In the genomic region with DNA sequence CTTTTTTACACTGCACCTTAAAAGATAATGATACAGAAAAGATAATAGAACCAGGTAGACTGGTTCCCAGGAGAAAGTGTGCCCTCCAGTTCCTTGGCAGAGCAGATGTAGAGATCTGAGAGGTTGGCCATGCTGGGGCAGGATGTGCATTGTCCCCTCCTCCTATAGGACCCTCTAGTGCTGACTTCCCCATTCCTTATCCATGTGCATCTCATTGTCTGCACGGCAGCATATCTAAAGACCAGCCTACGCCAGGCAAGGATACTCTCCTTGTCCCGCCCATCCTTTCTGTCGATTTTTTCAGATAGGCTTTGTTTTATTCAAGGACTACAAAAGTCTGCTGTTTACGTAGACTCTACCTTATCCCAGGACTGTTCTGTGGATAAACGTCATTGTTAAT, we compare ENCODE assay signal across 22 mouse cellular contexts. TPM values are rescaled to one million over a fixed set of nuclear protein-coding genes. Genes with fewer than 3 reads are reported as not detected.
DNase-seq lines count a peak whose midpoint lies in the region; ATAC-seq and TF ChIP-seq lines count a peak whose summit lies in the region.
"Had no signal": no experiment of that assay in that cellular context is flagged by ENCODE, and none has a peak within 500 bp of the region (broad histone marks: within the 10 kb centered on the region; RNA-seq: fewer than 3 reads in every experiment).

No protein-coding gene starts in this region.

- H3K4me1 ChIP-seq in heart, embryonic 10.5 days: no peaks in the 10 kb centered on the region
- peaks cover 8% of the 10 kb centered on the region for H3K4me1 ChIP-seq in G1E (ENCODE audit: insufficient read depth, low read depth, low read length)
- peaks cover 18 to 22% of the 10 kb centered on the region in 2 experiments for H3K4me1 ChIP-seq in MEL (ENCODE audit: control insufficient read depth in 1 of 2, insufficient read depth in 2 of 2, low read length in 2 of 2)

- no peak overlapping the region for H3K9ac ChIP-seq in MEL (ENCODE audit: control insufficient read depth, low read depth, low read length, poor library complexity, severe bottlenecking)

- H3K4me3 ChIP-seq in heart, embryonic 10.5 days: no peak overlapping the region
- H3K4me3 ChIP-seq in G1E (ENCODE audit: low read depth, low read length) (no peak overlapping the region), MEL (ENCODE audit: control insufficient read depth in 1 of 2, insufficient read depth in 1 of 2, low read depth in 2 of 2, low read length in 2 of 2) (no peak overlapping the region)

- H3K36me3 ChIP-seq in heart, embryonic 10.5 days: peaks cover 54% of the 10 kb centered on the region
- H3K36me3 ChIP-seq in G1E (replicated peaks) (peaks cover 96% of the 10 kb centered on the region), MEL (ENCODE audit: control insufficient read depth in 1 of 2, insufficient read depth in 2 of 2, low read length in 2 of 2) (peaks cover 9 to 26% of the 10 kb centered on the region in 2 experiments)

- TF ChIP-seq CTCF in G1E (IDR thresholded peaks at IDR 0.05; ENCODE audit: low read depth, low read length): no peak
- no peak for TF ChIP-seq CTCF in MEL (IDR thresholded peaks at IDR 0.05 in 2 of 3, conservative IDR thresholded peaks at IDR 0.05 in 1 of 3; ENCODE audit: control insufficient read depth in 1 of 3, insufficient read depth in 1 of 3, low read depth in 2 of 3, low read length in 3 of 3, poor library complexity in 1 of 3, severe bottlenecking in 1 of 3)

- WGBS in heart, embryonic 10.5 days: 84% methylated on average over 6 of the region's 6 CpGs

- no peak for TF ChIP-seq RAD21 in MEL (IDR thresholded peaks at IDR 0.05; ENCODE audit: low read depth, low read length)

- peak; percentile 31; the same call in 1 of the 2 replicates for ATAC-seq in G1E (ENCODE audit: extremely low read depth, insufficient number of reproducible peaks, low FRiP score, poor library complexity, severe bottlenecking)
- ATAC-seq: activated CD4-positive, CD25-positive, alpha-beta regulatory T cell, adult 4 months; CD4-positive, CD25-positive, alpha-beta regulatory T cell, adult 4 months; Patski had no signal

- TF ChIP-seq EP300 in MEL (IDR thresholded peaks at IDR 0.05; ENCODE audit: low read depth in 1 of 2, low read length in 2 of 2): peak; percentile 66 to 88

- DNase-seq in heart, adult 11 months: peak; percentile 36
- no peak for DNase-seq in heart, embryonic 10.5 days (ENCODE audit: low spot score)
- DNase-seq in G1E (ENCODE audit: low spot score) (no peak), MEL (ENCODE audit: low read depth, low spot score) (peak; percentile 69)
- no peak for DNase-seq in spleen, postnatal 36 days (ENCODE audit: low spot score in 2 of 2)
- no peak for DNase-seq in kidney, postnatal 36 days
- DNase-seq: adrenal gland, adult 2 months; adrenal gland, adult 8-10 months; adrenal gland, postnatal 10 days; adrenal gland, postnatal 14 days; adrenal gland, postnatal 25 days; adrenal gland, postnatal 36 days; B cell, adult 2 months; cerebellum, adult 11 months; cerebellum, adult 11-12 months; cerebellum, adult 18-20 months; cerebellum, adult 2 months; cerebellum, adult 8-10 months had no signal

- H3K27ac ChIP-seq in heart, embryonic 10.5 days: no peak overlapping the region
- H3K27ac ChIP-seq in MEL (ENCODE audit: control insufficient read depth, low read depth, low read length): peak overlapping the region; percentile 39; the same call in 1 of the 2 replicates

- TF ChIP-seq POLR2A in MEL (IDR thresholded peaks at IDR 0.05; ENCODE audit: control insufficient read depth in 1 of 2, insufficient read depth in 1 of 2, low read depth in 1 of 2, low read length in 2 of 2, poor library complexity in 1 of 2): no peak

- H3K9me3 ChIP-seq in heart, embryonic 10.5 days: no peaks in the 10 kb centered on the region
- no peaks in the 10 kb centered on the region for H3K9me3 ChIP-seq in G1E (replicated peaks)
- H3K9me3 ChIP-seq in MEL (replicated peaks; ENCODE audit: insufficient read depth, low read length): no peaks in the 10 kb centered on the region

- no peaks in the 10 kb centered on the region for H3K27me3 ChIP-seq in heart, embryonic 10.5 days (ENCODE audit: insufficient read depth, poor library complexity, severe bottlenecking)
- no peaks in the 10 kb centered on the region for H3K27me3 ChIP-seq in G1E (ENCODE audit: insufficient read depth, low read length)
- no peaks in the 10 kb centered on the region for H3K27me3 ChIP-seq in MEL (ENCODE audit: control insufficient read depth in 1 of 2, insufficient read depth in 2 of 2, low read length in 2 of 2)
- H3K27me3 ChIP-seq: CH12.LX, Patski had no signal

- no peaks in the 10 kb centered on the region for H3K79me2 ChIP-seq in MEL (ENCODE audit: control insufficient read depth, insufficient read depth, low read length, poor library complexity)

TF ChIP-seq in MEL, 35 proteins besides CTCF, POLR2A, EP300 and RAD21:
- TF ChIP-seq MXI1 (IDR thresholded peaks at IDR 0.05; ENCODE audit: low read depth, low read length): 0 out of 2 replicates have a peak, but pooled peaks have one; percentile 7
- 0 out of 2 replicates have a peak, but pooled peaks have one; percentile 11 for TF ChIP-seq MEF2A (IDR thresholded peaks at IDR 0.05; ENCODE audit: extremely low read depth, insufficient replicate concordance, low read depth, low read length, poor library complexity, severe bottlenecking)
- TF ChIP-seq RCOR1 (IDR thresholded peaks at IDR 0.05; ENCODE audit: low read depth, low read length): peak; percentile 61
- TF ChIP-seq JUND (IDR thresholded peaks at IDR 0.05; ENCODE audit: low read depth, low read length): no peak
- TF ChIP-seq TCF12 (IDR thresholded peaks at IDR 0.05; ENCODE audit: low read depth, low read length): peak; percentile 66
- TF ChIP-seq ZC3H11A (IDR thresholded peaks at IDR 0.05; ENCODE audit: low read depth, low read length): no peak
- TF ChIP-seq TBP (IDR thresholded peaks at IDR 0.05; ENCODE audit: low read depth, low read length): no peak
- no peak for TF ChIP-seq KAT2A (conservative IDR thresholded peaks at IDR 0.05; ENCODE audit: low read depth, low read length)
- 0 out of 2 replicates have a peak, but pooled peaks have one; percentile 8 for TF ChIP-seq ZNF384 (IDR thresholded peaks at IDR 0.05; ENCODE audit: low read depth, low read length)
- no peak for TF ChIP-seq CHD1 (IDR thresholded peaks at IDR 0.05; ENCODE audit: low read depth, low read length)
- TF ChIP-seq USF2 (IDR thresholded peaks at IDR 0.05; ENCODE audit: borderline replicate concordance in 1 of 2, insufficient read depth in 1 of 2, low read depth in 1 of 2, low read length in 2 of 2): no peak
- TF ChIP-seq ZMIZ1 (IDR thresholded peaks at IDR 0.05; ENCODE audit: low read depth, low read length): no peak
- TF ChIP-seq MAZ (IDR thresholded peaks at IDR 0.05; ENCODE audit: low read depth, low read length): no peak
- TF ChIP-seq MAFK (IDR thresholded peaks at IDR 0.05; ENCODE audit: borderline replicate concordance, low read depth, low read length): no peak
- no peak for TF ChIP-seq UBTF (IDR thresholded peaks at IDR 0.05; ENCODE audit: borderline replicate concordance, insufficient read depth, low read depth, low read length)
- TF ChIP-seq E2F4 (IDR thresholded peaks at IDR 0.05; ENCODE audit: borderline replicate concordance, low read depth, low read length): no peak
- TF ChIP-seq ETS1 (IDR thresholded peaks at IDR 0.05; ENCODE audit: low read depth, low read length): peak; percentile 42; the same call in 1 of the 2 replicates
- TF ChIP-seq SMC3 (IDR thresholded peaks at IDR 0.05; ENCODE audit: low read depth, low read length): no peak
- TF ChIP-seq BHLHE40 (IDR thresholded peaks at IDR 0.05; ENCODE audit: borderline replicate concordance, low read depth, low read length): no peak
- TF ChIP-seq GATA1 (IDR thresholded peaks at IDR 0.05; ENCODE audit: low read depth, low read length): peak; percentile 84
- no peak for TF ChIP-seq NELFE (IDR thresholded peaks at IDR 0.05; ENCODE audit: low read depth, low read length)
- TF ChIP-seq MYC (IDR thresholded peaks at IDR 0.05; ENCODE audit: low read depth, low read length): peak; percentile 51; the same call in 1 of the 2 replicates
- TF ChIP-seq CHD2 (IDR thresholded peaks at IDR 0.05; ENCODE audit: low read length): no peak
- TF ChIP-seq MYB (IDR thresholded peaks at IDR 0.05; ENCODE audit: low read depth, low read length): no peak
- no peak for TF ChIP-seq POLR2AphosphoS5 (IDR thresholded peaks at IDR 0.05; ENCODE audit: borderline replicate concordance, low read depth, low read length)
- TF ChIP-seq POLR2AphosphoS2 (IDR thresholded peaks at IDR 0.05; ENCODE audit: low read length): no peak
- no peak for TF ChIP-seq MAX (IDR thresholded peaks at IDR 0.05; ENCODE audit: low read length)
- peak; percentile 29; the same call in 1 of the 2 replicates for TF ChIP-seq ELF1 (IDR thresholded peaks at IDR 0.05; ENCODE audit: low read depth, low read length)
- TF ChIP-seq HCFC1 (IDR thresholded peaks at IDR 0.05; ENCODE audit: low read depth, low read length): no peak
- no peak for TF ChIP-seq ZKSCAN1 (IDR thresholded peaks at IDR 0.05; ENCODE audit: low read depth, low read length)
- TF ChIP-seq NRF1 (IDR thresholded peaks at IDR 0.05; ENCODE audit: insufficient read depth, low read depth, low read length, poor library complexity, severe bottlenecking): no peak
- no peak for TF ChIP-seq USF1 (IDR thresholded peaks at IDR 0.05; ENCODE audit: low read depth, low read length)
- TF ChIP-seq GABPA (IDR thresholded peaks at IDR 0.05; ENCODE audit: low read depth, low read length): no peak
- TF ChIP-seq TAL1 (IDR thresholded peaks at IDR 0.05; ENCODE audit: low read length): peak; percentile 23; the same call in 1 of the 2 replicates
- no peak for TF ChIP-seq SIN3A (IDR thresholded peaks at IDR 0.05; ENCODE audit: low read length)
TF ChIP-seq in MEL: peak in this region for 10.

RNA-seq across cellular contexts. Expression of a gene that starts 26.1 kb away (rescaled TPM):
- polyA plus RNA-seq in heart, embryonic 10.5 days (2016; fragmentation: Nextera tagmentation; extraction: Ambion mirVana): 1.8 and 2.4 TPM in 2 replicates
- total RNA-seq in G1E (2014; fragmentation: Nextera tagmentation): 36.7 and 44.7 TPM in 2 replicates
- total RNA-seq in G1E (2017): 13.4 and 13.7 TPM in 2 replicates
- polyA plus RNA-seq in G1E (2012): 13.0 and 13.7 TPM in 2 replicates
- total RNA-seq in MEL (2012; rRNA removed): 10.3 and 10.5 TPM in 2 replicates
- 10 to 100 TPM; 19.1 to 25.0 TPM for polyA plus RNA-seq in MEL (2012; ENCODE audit: insufficient read depth in 1 of 2, insufficient read length in 2 of 2, low read depth in 1 of 2, low replicate concordance in 2 of 2, missing spikeins in 1 of 2)

Comparison
In these comparisons a context has a peak if more than half of its experiments do, and no peak if none do; other contexts are left out.
1. DNase-seq: peak in heart, adult 11 months (single experiment) and MEL (single experiment); none in heart, embryonic 10.5 days (single experiment), G1E (single experiment), spleen, postnatal 36 days (0 of 2) and kidney, postnatal 36 days (0 of 2).